Mouse (Mus musculus) ES-Bruce4 (cell line): ENCODE measurements around the gene Cadm2. TPM values are rescaled to one million over a fixed set of nuclear protein-coding genes. Genes with fewer than 3 reads are reported as not detected.

ENCODE experiments used
- H3K27ac ChIP-seq: 2 replicates; pipeline ENCODE4 v1.5.1; 2012; ENCODE audit warnings: low read length, inconsistent platforms; ENCODE audit not compliant: insufficient read depth
- H3K27me3 ChIP-seq: 2 replicates; pipeline ENCODE4 v1.6.1; 2012; ENCODE audit warnings: mild to moderate bottlenecking, low read length, inconsistent platforms; ENCODE audit not compliant: control insufficient read depth, poor library complexity, insufficient read depth, severe bottlenecking
- H3K36me3 ChIP-seq: 2 replicates; pipeline ENCODE4 v1.6.1; 2012; ENCODE audit warnings: inconsistent platforms, mild to moderate bottlenecking, low read length, moderate library complexity; ENCODE audit not compliant: control insufficient read depth, poor library complexity, insufficient read depth, severe bottlenecking
- H3K4me1 ChIP-seq: one replicate; pipeline ENCODE4 v1.8.1; 2011; ENCODE audit warnings: low read length; ENCODE audit not compliant: control insufficient read depth, insufficient read depth
- H3K4me3 ChIP-seq: 2 replicates; pipeline ENCODE4 v1.5.1; 2011; ENCODE audit warnings: low read depth, mild to moderate bottlenecking, low read length
- H3K9ac ChIP-seq: 2 replicates; pipeline ENCODE4 v1.6.1; 2012; ENCODE audit warnings: low read depth, mild to moderate bottlenecking, inconsistent platforms; ENCODE audit not compliant: poor library complexity, severe bottlenecking
- H3K9me3 ChIP-seq: replicated peaks from 2 replicates; pipeline ENCODE4 v1.6.1; 2012; ENCODE audit warnings: mild to moderate bottlenecking, low read length, inconsistent platforms; ENCODE audit not compliant: control insufficient read depth, poor library complexity, insufficient read depth, severe bottlenecking
- CTCF ChIP-seq: IDR thresholded peaks from one replicate; pipeline ENCODE4 v1.8.1; 2011; ENCODE audit warnings: low read depth, low read length
- EP300 ChIP-seq: IDR thresholded peaks from 2 replicates; pipeline ENCODE4 v1.6.1; 2011; ENCODE audit warnings: low read depth, low read length; ENCODE audit not compliant: insufficient read depth
- POLR2A ChIP-seq: IDR thresholded peaks from one replicate; pipeline ENCODE4 v1.8.1; 2011; ENCODE audit warnings: low read length; ENCODE audit not compliant: insufficient read depth
- polyA plus RNA-seq: library from polyadenylated mRNA; stranded (reverse); fragments of >200 nt; gene quantifications from 2 replicates; pipeline ENCODE4 v1.2.4, GENCODE M21; 2011; ENCODE audit warnings: low read depth; ENCODE audit not compliant: missing spikeins, insufficient read depth, insufficient read length

Cadm2 gene
- polyA plus RNA-seq, 1 experiment: 1.6 TPM

- Histone ChIP-seq H3K27ac (no peak overlapping the region), H3K27me3 (no peaks in the 10 kb centered on the region), H3K4me1 (no peaks in the 10 kb centered on the region), H3K9ac (no peak overlapping the region), H3K36me3 (no peaks in the 10 kb centered on the region), H3K9me3 (no peaks in the 10 kb centered on the region), H3K4me3 (no peak overlapping the region)
- no peak for TF ChIP-seq POLR2A
- no peak for TF ChIP-seq CTCF
Measured at GRCm38 (mm10) chr16:67186322-67186721, 434.4 kb downstream of the Cadm2 start.

DNA sequence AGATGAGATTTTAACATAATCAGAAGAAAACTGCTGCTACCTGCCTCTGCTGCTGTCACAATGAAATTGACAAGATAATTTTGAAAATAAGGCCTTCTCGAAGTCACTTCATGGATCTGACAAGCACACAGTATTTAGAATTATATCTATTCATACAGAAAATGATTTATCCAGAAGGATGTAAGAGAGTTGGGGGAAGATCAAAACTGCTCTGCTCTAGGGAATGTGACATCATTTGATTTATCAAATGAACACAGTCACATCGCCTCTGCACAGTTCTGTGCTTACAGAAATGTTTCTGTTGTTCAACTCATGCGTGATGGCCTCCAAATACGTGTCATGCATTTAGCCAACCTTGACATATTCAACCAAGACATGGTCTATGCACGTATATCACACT, 437.8 kb downstream of the Cadm2 start:
- Histone ChIP-seq H3K36me3 (no peaks in the 10 kb centered on the region), H3K9me3 (no peaks in the 10 kb centered on the region), H3K9ac (no peak overlapping the region), H3K27ac (no peak overlapping the region), H3K4me1 (no peaks in the 10 kb centered on the region), H3K27me3 (no peaks in the 10 kb centered on the region), H3K4me3 (no peak overlapping the region)
- TF ChIP-seq EP300 (no peak), CTCF (no peak), POLR2A (no peak)

- no peak overlapping the region for H3K9ac ChIP-seq
- H3K9me3 ChIP-seq: no peaks in the 10 kb centered on the region
- H3K27me3 ChIP-seq: no peaks in the 10 kb centered on the region
- no peak overlapping the region for H3K27ac ChIP-seq
- H3K36me3 ChIP-seq: no peaks in the 10 kb centered on the region
- no peaks in the 10 kb centered on the region for H3K4me1 ChIP-seq
- no peak for TF ChIP-seq EP300
- TF ChIP-seq CTCF: no peak
- TF ChIP-seq POLR2A: no peak
- no peak overlapping the region for H3K4me3 ChIP-seq
Measured at GRCm38 (mm10) chr16:67175386-67175785, 445.3 kb downstream of the Cadm2 start.

- Histone ChIP-seq H3K4me3 (no peak overlapping the region), H3K36me3 (no peaks in the 10 kb centered on the region), H3K27me3 (no peaks in the 10 kb centered on the region), H3K9ac (no peak overlapping the region), H3K27ac (no peak overlapping the region), H3K4me1 (no peaks in the 10 kb centered on the region), H3K9me3 (no peaks in the 10 kb centered on the region)
- TF ChIP-seq EP300 (no peak), POLR2A (no peak), CTCF (no peak)
Measured at GRCm38 (mm10) chr16:67162211-67162790, 458.4 kb downstream of the Cadm2 start.

DNA sequence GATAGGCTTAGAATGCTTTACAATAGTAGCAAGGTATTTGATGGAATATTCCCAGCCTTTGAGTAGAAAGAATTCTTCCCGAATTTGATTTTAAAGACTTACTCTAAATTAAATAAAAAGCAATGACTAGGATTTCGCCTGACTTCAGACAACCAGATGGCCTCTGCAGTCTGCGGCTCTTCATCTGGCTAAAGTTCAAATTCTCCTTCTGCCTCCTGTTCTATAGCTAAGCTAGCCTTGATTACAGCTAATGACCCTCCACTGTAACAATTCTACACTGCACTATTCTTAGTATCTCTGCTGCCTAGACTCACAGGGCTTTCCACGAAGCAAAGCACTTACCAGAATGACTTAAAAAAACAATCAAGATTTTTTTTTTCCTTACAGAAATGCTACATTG, 495.9 kb downstream of the Cadm2 start:
- H3K9ac ChIP-seq: no peak overlapping the region

GRCm38 (mm10) chr16:67122532-67122931, 498.2 kb downstream of the Cadm2 start:
- TF ChIP-seq POLR2A: no peak
- TF ChIP-seq CTCF: no peak
- no peak for TF ChIP-seq EP300
- Histone ChIP-seq H3K27me3 (no peaks in the 10 kb centered on the region), H3K27ac (no peak overlapping the region), H3K36me3 (no peaks in the 10 kb centered on the region), H3K4me1 (no peaks in the 10 kb centered on the region), H3K4me3 (no peak overlapping the region), H3K9me3 (no peaks in the 10 kb centered on the region), H3K9ac (no peak overlapping the region)

More for the DNA sequence above, 495.9 kb downstream of the Cadm2 start:
- no peaks in the 10 kb centered on the region for H3K9me3 ChIP-seq
- no peaks in the 10 kb centered on the region for H3K36me3 ChIP-seq
- no peak for TF ChIP-seq POLR2A
- TF ChIP-seq CTCF: no peak
- no peak for TF ChIP-seq EP300
- H3K4me1 ChIP-seq: no peaks in the 10 kb centered on the region
- no peak overlapping the region for H3K27ac ChIP-seq
- H3K27me3 ChIP-seq: no peaks in the 10 kb centered on the region
- H3K4me3 ChIP-seq: no peak overlapping the region
